Mouse (Mus musculus): ENCODE measurements at regions not wholly inside any gene's neighbourhood (a gene's known extent, or its start where the extent isn't known, plus 50 kb on each side); places are given as distances from the start of the nearest gene placed in this dataset.
"Not testable (repeated sequence)": the region's sequence is repeated elsewhere in the genome, so short reads cannot be mapped to it uniquely, and the experiment has no call there.

DNA sequence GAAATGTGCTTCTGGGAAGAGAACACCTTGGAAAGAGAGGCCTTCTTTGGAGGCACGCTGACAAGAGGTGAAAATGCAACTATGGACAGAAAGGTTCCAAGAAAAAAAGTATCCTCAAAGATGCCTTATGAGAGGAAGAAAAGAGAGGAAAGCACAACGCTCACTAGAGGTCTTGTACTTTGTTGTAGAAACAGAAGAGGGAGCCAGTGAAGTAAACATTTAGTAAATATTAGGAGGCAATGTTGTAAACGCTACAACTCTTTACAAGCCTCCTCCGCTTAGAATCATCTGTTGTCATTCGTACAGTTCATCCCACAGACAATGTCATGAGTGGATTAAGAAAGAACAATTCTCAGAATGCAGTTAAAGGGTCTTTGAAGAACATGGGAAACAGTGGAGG, 77.4 kb downstream of the Tfpi2 start:
- Histone ChIP-seq H3K9ac (ENCODE audit: low read depth, poor library complexity, severe bottlenecking) (no peak overlapping the region), H3K36me3 (ENCODE audit: control insufficient read depth, insufficient read depth, low read length, poor library complexity, severe bottlenecking) (no peaks in the 10 kb centered on the region), H3K4me1 (ENCODE audit: control insufficient read depth, insufficient read depth, low read length) (no peaks in the 10 kb centered on the region), H3K27ac (ENCODE audit: insufficient read depth, low read length) (no peak overlapping the region), H3K27me3 (ENCODE audit: control insufficient read depth, insufficient read depth, low read length, poor library complexity, severe bottlenecking) (no peaks in the 10 kb centered on the region; the same call in 1 of the 2 replicates), H3K9me3 (replicated peaks; ENCODE audit: control insufficient read depth, insufficient read depth, low read length, poor library complexity, severe bottlenecking) (no peaks in the 10 kb centered on the region), H3K4me3 (ENCODE audit: low read depth, low read length) (no peak overlapping the region)
- TF ChIP-seq CTCF (IDR thresholded peaks at IDR 0.05; ENCODE audit: low read depth, low read length), result no peak
- no peak for TF ChIP-seq EP300 (IDR thresholded peaks at IDR 0.05; ENCODE audit: insufficient read depth, low read depth, low read length)
- no peak for TF ChIP-seq POLR2A (IDR thresholded peaks at IDR 0.05; ENCODE audit: insufficient read depth, low read length)

GRCm38 (mm10) chr6:3904704-3905103, 84.0 kb downstream of the Tfpi2 start:
- H3K27me3 ChIP-seq (ENCODE audit: control insufficient read depth, insufficient read depth, low read length, poor library complexity, severe bottlenecking), result no peaks in the 10 kb centered on the region
- no peaks in the 10 kb centered on the region for H3K36me3 ChIP-seq (ENCODE audit: control insufficient read depth, insufficient read depth, low read length, poor library complexity, severe bottlenecking)
- H3K9ac ChIP-seq (ENCODE audit: low read depth, poor library complexity, severe bottlenecking), result no peak overlapping the region
- H3K4me1 ChIP-seq (ENCODE audit: control insufficient read depth, insufficient read depth, low read length), result no peaks in the 10 kb centered on the region
- H3K9me3 ChIP-seq (replicated peaks; ENCODE audit: control insufficient read depth, insufficient read depth, low read length, poor library complexity, severe bottlenecking), result no peaks in the 10 kb centered on the region
- H3K27ac ChIP-seq (ENCODE audit: insufficient read depth, low read length), result no peak overlapping the region
- H3K4me3 ChIP-seq (ENCODE audit: low read depth, low read length), result no peak overlapping the region
- TF ChIP-seq CTCF (IDR thresholded peaks at IDR 0.05; ENCODE audit: low read depth, low read length) (no peak), EP300 (IDR thresholded peaks at IDR 0.05; ENCODE audit: insufficient read depth, low read depth, low read length) (no peak), POLR2A (IDR thresholded peaks at IDR 0.05; ENCODE audit: insufficient read depth, low read length) (no peak)

DNA sequence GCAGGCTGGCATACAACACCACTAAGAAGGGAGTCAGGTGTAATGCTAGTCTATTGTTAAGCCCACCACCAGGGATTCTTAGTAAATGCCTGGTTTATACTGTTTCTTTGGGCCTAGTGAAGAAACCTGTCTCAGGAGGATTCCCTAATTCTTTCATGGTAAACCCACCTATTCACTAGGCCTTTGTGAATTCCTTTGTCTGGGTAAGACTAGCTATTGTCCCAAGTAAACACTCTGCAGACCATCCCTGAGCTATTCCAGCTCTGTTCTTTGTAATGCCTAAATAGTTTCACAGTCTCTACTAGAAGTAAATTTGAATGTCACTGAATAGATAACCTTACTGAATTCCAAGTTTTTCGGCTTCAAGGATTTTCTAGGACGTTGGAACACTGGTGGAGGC, 111.3 kb upstream of the Calcr start:
- H3K27me3 ChIP-seq (ENCODE audit: control insufficient read depth, insufficient read depth, low read length, poor library complexity, severe bottlenecking); H3K4me3 ChIP-seq (ENCODE audit: low read depth, low read length); H3K4me1 ChIP-seq (ENCODE audit: control insufficient read depth, insufficient read depth, low read length); H3K9ac ChIP-seq (ENCODE audit: low read depth, poor library complexity, severe bottlenecking); H3K36me3 ChIP-seq (ENCODE audit: control insufficient read depth, insufficient read depth, low read length, poor library complexity, severe bottlenecking): not testable (repeated sequence)
- Histone ChIP-seq H3K9me3 (replicated peaks; ENCODE audit: control insufficient read depth, insufficient read depth, low read length, poor library complexity, severe bottlenecking) (peaks cover 30% of the 10 kb centered on the region), H3K27ac (ENCODE audit: insufficient read depth, low read length) (peak overlapping the region; percentile 38)

DNA sequence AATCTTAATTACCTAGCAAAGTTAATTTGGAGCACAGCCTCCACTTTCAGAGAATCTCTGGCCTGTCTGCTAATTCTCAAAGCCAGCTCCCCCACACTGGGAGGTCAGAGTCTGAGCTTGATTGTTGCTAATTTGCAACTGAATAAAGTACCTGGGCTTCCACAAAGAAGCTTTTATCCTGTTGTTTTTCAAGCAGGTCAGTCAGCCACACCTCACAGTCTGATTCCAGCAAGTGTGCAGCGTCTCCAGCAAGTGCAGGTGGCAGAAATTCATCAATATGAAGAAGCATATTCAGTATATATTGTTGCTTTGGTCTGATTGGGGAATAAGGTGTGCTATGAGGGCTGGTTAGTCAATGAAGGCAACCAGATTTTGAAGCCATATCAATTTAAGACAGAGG, 110.3 kb upstream of the Calcr start:
- H3K27ac ChIP-seq (ENCODE audit: insufficient read depth, low read length); H3K9ac ChIP-seq (ENCODE audit: low read depth, poor library complexity, severe bottlenecking); H3K4me1 ChIP-seq (ENCODE audit: control insufficient read depth, insufficient read depth, low read length); H3K4me3 ChIP-seq (ENCODE audit: low read depth, low read length); H3K36me3 ChIP-seq (ENCODE audit: control insufficient read depth, insufficient read depth, low read length, poor library complexity, severe bottlenecking); H3K27me3 ChIP-seq (ENCODE audit: control insufficient read depth, insufficient read depth, low read length, poor library complexity, severe bottlenecking): not testable (repeated sequence)
- peaks cover 30% of the 10 kb centered on the region for H3K9me3 ChIP-seq (replicated peaks; ENCODE audit: control insufficient read depth, insufficient read depth, low read length, poor library complexity, severe bottlenecking)

- no peaks in the 10 kb centered on the region for H3K9me3 ChIP-seq (replicated peaks; ENCODE audit: control insufficient read depth, insufficient read depth, low read length, poor library complexity, severe bottlenecking)
- H3K9ac ChIP-seq (ENCODE audit: low read depth, poor library complexity, severe bottlenecking), result no peak overlapping the region
- no peaks in the 10 kb centered on the region for H3K4me1 ChIP-seq (ENCODE audit: control insufficient read depth, insufficient read depth, low read length)
- H3K27ac ChIP-seq (ENCODE audit: insufficient read depth, low read length), result no peak overlapping the region
- no peak for TF ChIP-seq EP300 (IDR thresholded peaks at IDR 0.05; ENCODE audit: insufficient read depth, low read depth, low read length)
- TF ChIP-seq POLR2A (IDR thresholded peaks at IDR 0.05; ENCODE audit: insufficient read depth, low read length), result no peak
- TF ChIP-seq CTCF (IDR thresholded peaks at IDR 0.05; ENCODE audit: low read depth, low read length), result no peak
- no peaks in the 10 kb centered on the region for H3K36me3 ChIP-seq (ENCODE audit: control insufficient read depth, insufficient read depth, low read length, poor library complexity, severe bottlenecking)
- H3K4me3 ChIP-seq (ENCODE audit: low read depth, low read length), result no peak overlapping the region
- no peaks in the 10 kb centered on the region for H3K27me3 ChIP-seq (ENCODE audit: control insufficient read depth, insufficient read depth, low read length, poor library complexity, severe bottlenecking)
Measured at GRCm38 (mm10) chr6:3861046-3861445, 96.5 kb upstream of the Calcr start.

DNA sequence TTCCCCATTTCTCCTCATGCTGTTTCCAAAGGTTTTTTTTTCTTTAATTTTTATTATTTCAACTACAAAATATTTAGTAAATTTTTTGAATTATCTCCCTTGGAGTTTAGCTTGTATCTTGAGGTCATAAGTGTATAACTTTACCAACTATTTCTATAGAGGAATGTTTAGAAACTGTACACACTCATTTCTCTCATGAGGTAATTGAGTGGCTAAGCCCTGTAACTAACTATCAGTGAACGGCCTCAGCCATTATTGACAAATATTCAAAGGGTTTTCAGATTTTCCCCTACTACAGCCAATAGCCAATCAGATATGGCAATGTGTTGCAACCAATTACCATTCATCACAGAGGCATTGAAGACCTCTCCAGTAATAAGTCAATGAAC, 96.1 kb upstream of the Calcr start:
- H3K9me3 ChIP-seq (replicated peaks; ENCODE audit: control insufficient read depth, insufficient read depth, low read length, poor library complexity, severe bottlenecking), result no peaks in the 10 kb centered on the region
- no peaks in the 10 kb centered on the region for H3K4me1 ChIP-seq (ENCODE audit: control insufficient read depth, insufficient read depth, low read length)
- TF ChIP-seq EP300 (IDR thresholded peaks at IDR 0.05; ENCODE audit: insufficient read depth, low read depth, low read length), result no peak
- TF ChIP-seq CTCF (IDR thresholded peaks at IDR 0.05; ENCODE audit: low read depth, low read length), result no peak
- no peak for TF ChIP-seq POLR2A (IDR thresholded peaks at IDR 0.05; ENCODE audit: insufficient read depth, low read length)
- no peak overlapping the region for H3K27ac ChIP-seq (ENCODE audit: insufficient read depth, low read length)
- H3K9ac ChIP-seq (ENCODE audit: low read depth, poor library complexity, severe bottlenecking), result no peak overlapping the region
- no peak overlapping the region for H3K4me3 ChIP-seq (ENCODE audit: low read depth, low read length)
- H3K36me3 ChIP-seq (ENCODE audit: control insufficient read depth, insufficient read depth, low read length, poor library complexity, severe bottlenecking), result no peaks in the 10 kb centered on the region
- no peaks in the 10 kb centered on the region for H3K27me3 ChIP-seq (ENCODE audit: control insufficient read depth, insufficient read depth, low read length, poor library complexity, severe bottlenecking)

All from ES-Bruce4 (cell line).